Mouse (Mus musculus) neural tube, embryonic 12.5 days (tissue): ENCODE measurements around the gene Asap2. TPM values are rescaled to one million over a fixed set of nuclear protein-coding genes. Genes with fewer than 3 reads are reported as not detected.

Experiments
- ATAC-seq: fragments of 200-750 bp; cut with Nextera tagmentation; 2 replicates; pipeline ENCODE4 v1.8.0; 2017; ENCODE audit warnings: low read depth, mild to moderate bottlenecking, moderate TSS enrichment, moderate library complexity; ENCODE audit not compliant: low FRiP score
- H3K27ac ChIP-seq: fragments of 300-500 bp; sonication (generic); 2 replicates; pipeline ENCODE4 v1.5.1; 2016
- H3K27me3 ChIP-seq: fragments of 300-500 bp; sonication (generic); replicated peaks from 2 replicates; pipeline ENCODE4 v1.6.1; 2016; ENCODE audit warnings: mild to moderate bottlenecking
- H3K36me3 ChIP-seq: fragments of 300-500 bp; sonication (generic); 2 replicates; pipeline ENCODE4 v1.6.1; 2016; ENCODE audit warnings: mild to moderate bottlenecking
- H3K4me1 ChIP-seq: fragments of 300-500 bp; sonication (generic); 2 replicates; pipeline ENCODE4 v1.6.1; 2016
- H3K4me2 ChIP-seq: fragments of 300-500 bp; sonication (generic); replicated peaks from 2 replicates; pipeline ENCODE4 v1.6.1; 2016; ENCODE audit warnings: mild to moderate bottlenecking
- H3K4me3 ChIP-seq: fragments of 300-500 bp; sonication (generic); 2 replicates; pipeline ENCODE4 v1.5.1; 2016
- H3K9ac ChIP-seq: fragments of 300-500 bp; sonication (generic); 2 replicates; pipeline ENCODE4 v1.6.1; 2016; ENCODE audit warnings: mild to moderate bottlenecking
- H3K9me3 ChIP-seq: fragments of 300-500 bp; sonication (generic); 2 replicates; pipeline ENCODE4 v1.6.1; 2016; ENCODE audit warnings: mild to moderate bottlenecking
- WGBS: fragments of 180-500 bp; shearing (Covaris S2); methylation state at CpG from one replicate; pipeline ENCODE4 v1.1.7; 2016; 5-methylcytosine and 5-hydroxymethylcytosine counted together
- polyA plus RNA-seq: library from polyadenylated mRNA; unstranded; fragments of >200 nt; fragmentation: Nextera tagmentation; extraction: Ambion mirVana; gene quantifications from 2 replicates; pipeline ENCODE4 v1.2.1, GENCODE M21; 2016

Gene Asap2
- polyA plus RNA-seq, 1 experiment from 2014 or later, result 16.6 TPM

- ATAC-seq, result peak; percentile 73
- Histone ChIP-seq H3K27ac (no peak overlapping the region), H3K27me3 (no peaks in the 10 kb centered on the region)
Observed at GRCm38 (mm10) chr12:21177123-21177698, 187.0 kb downstream of the Asap2 start.

GRCm38 (mm10) chr12:21180091-21180490, 189.8 kb downstream of the Asap2 start:
- Histone ChIP-seq H3K27ac (no peak overlapping the region), H3K9me3 (no peaks in the 10 kb centered on the region), H3K4me2 (no peak overlapping the region), H3K4me3 (no peak overlapping the region), H3K4me1 (peaks cover 6% of the 10 kb centered on the region; the same call in 1 of the 2 replicates), H3K9ac (no peak overlapping the region), H3K27me3 (no peaks in the 10 kb centered on the region), H3K36me3 (no peaks in the 10 kb centered on the region)
- WGBS, result 87% methylated on average over 6 of the region's 6 CpGs
- no peak for ATAC-seq

More at GRCm38 (mm10) chr12:21177123-21177698, 187.0 kb downstream of the Asap2 start:
- Histone ChIP-seq H3K36me3 (no peaks in the 10 kb centered on the region), H3K4me2 (no peak overlapping the region), H3K9me3 (no peaks in the 10 kb centered on the region), H3K9ac (no peak overlapping the region), H3K4me1 (peaks cover 6% of the 10 kb centered on the region; the same call in 1 of the 2 replicates), H3K4me3 (no peak overlapping the region)

GRCm38 (mm10) chr12:21182786-21183185, 192.5 kb downstream of the Asap2 start:
- no peak overlapping the region for H3K4me3 ChIP-seq
- H3K4me2 ChIP-seq, result no peak overlapping the region
- no peak overlapping the region for H3K27ac ChIP-seq
- no peaks in the 10 kb centered on the region for H3K9me3 ChIP-seq
- 92% methylated on average over 4 of the region's 4 CpGs for WGBS
- no peaks in the 10 kb centered on the region for H3K4me1 ChIP-seq
- ATAC-seq, result no peak
- H3K36me3 ChIP-seq, result 0 out of 2 replicates have a peak, but pooled peaks cover 3% of the 10 kb centered on the region
- no peaks in the 10 kb centered on the region for H3K27me3 ChIP-seq
- H3K9ac ChIP-seq, result no peak overlapping the region

DNA sequence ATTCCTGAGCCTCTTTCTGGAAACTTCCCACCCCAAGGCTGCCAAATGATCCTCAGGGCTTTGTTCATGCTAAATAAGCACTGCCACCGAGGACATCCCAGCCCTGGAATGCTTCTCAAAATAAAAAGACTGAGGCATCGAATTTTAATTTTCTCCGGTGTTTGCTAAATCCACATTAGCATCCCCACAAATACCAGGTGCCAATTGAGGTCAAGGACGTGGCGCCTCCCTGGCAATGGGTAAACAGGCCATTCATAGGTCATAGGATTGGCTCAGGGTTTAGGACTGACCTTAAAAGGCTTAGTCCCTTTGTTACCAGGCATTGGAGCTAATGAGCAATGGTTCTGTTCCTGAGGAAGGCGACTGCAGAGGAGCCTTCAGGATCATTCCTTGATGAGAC, 193.1 kb downstream of the Asap2 start:
- no peaks in the 10 kb centered on the region for H3K9me3 ChIP-seq
- WGBS, result 74% methylated on average over 6 of the region's 6 CpGs
- ATAC-seq, result no peak
- H3K4me1 ChIP-seq, result no peaks in the 10 kb centered on the region
- no peak overlapping the region for H3K4me2 ChIP-seq
- H3K36me3 ChIP-seq, result 0 out of 2 replicates have a peak, but pooled peaks cover 3% of the 10 kb centered on the region
- no peak overlapping the region for H3K27ac ChIP-seq
- no peaks in the 10 kb centered on the region for H3K27me3 ChIP-seq
- H3K9ac ChIP-seq, result no peak overlapping the region
- no peak overlapping the region for H3K4me3 ChIP-seq

- H3K4me3 ChIP-seq, result no peak overlapping the region
- peaks cover 13% of the 10 kb centered on the region; the same call in 1 of the 2 replicates for H3K36me3 ChIP-seq
- no peak overlapping the region for H3K27ac ChIP-seq
- H3K27me3 ChIP-seq, result no peaks in the 10 kb centered on the region
- WGBS, result 60% methylated on average over 1 of the region's 1 CpGs
- H3K9me3 ChIP-seq, result no peaks in the 10 kb centered on the region
- no peak overlapping the region for H3K9ac ChIP-seq
- no peaks in the 10 kb centered on the region for H3K4me1 ChIP-seq
- no peak for ATAC-seq
- no peak overlapping the region for H3K4me2 ChIP-seq
Observed at GRCm38 (mm10) chr12:21186145-21186544, 195.9 kb downstream of the Asap2 start.

GRCm38 (mm10) chr12:21188880-21189279, 198.6 kb downstream of the Asap2 start:
- 69% methylated on average over 4 of the region's 4 CpGs for WGBS
- H3K4me3 ChIP-seq, result no peak overlapping the region
- no peak overlapping the region for H3K27ac ChIP-seq
- H3K27me3 ChIP-seq, result no peaks in the 10 kb centered on the region
- H3K4me2 ChIP-seq, result no peak overlapping the region
- H3K4me1 ChIP-seq, result no peaks in the 10 kb centered on the region
- no peak for ATAC-seq
- H3K9me3 ChIP-seq, result no peaks in the 10 kb centered on the region
- peaks cover 13% of the 10 kb centered on the region; the same call in 1 of the 2 replicates for H3K36me3 ChIP-seq
- H3K9ac ChIP-seq, result no peak overlapping the region

DNA sequence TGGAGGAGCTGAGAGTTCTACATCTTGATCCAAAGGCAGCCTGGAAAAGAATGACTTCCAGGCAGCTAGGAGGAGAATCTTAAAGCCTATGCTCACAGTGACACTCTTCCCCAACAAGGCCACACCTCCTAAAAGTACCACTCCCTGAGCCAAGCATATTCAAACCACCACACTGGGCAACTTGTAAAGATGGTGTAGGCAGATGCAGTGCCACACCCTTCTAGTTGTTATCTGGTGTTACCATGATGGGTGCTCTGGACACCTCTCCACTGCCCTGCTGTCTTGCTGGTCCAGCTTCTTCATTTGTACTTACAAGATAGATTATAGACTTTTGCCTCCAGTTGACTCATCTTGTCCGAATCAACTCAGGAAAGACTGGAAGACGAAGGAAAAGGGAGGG, 201.3 kb downstream of the Asap2 start:
- ATAC-seq, result no peak
- Histone ChIP-seq H3K9me3 (no peaks in the 10 kb centered on the region), H3K36me3 (peaks cover 10% of the 10 kb centered on the region; the same call in 1 of the 2 replicates), H3K4me2 (no peak overlapping the region), H3K4me3 (no peak overlapping the region), H3K27ac (no peak overlapping the region), H3K4me1 (no peaks in the 10 kb centered on the region), H3K27me3 (no peaks in the 10 kb centered on the region), H3K9ac (no peak overlapping the region)
- WGBS, result 84% methylated on average over 2 of the region's 2 CpGs

DNA sequence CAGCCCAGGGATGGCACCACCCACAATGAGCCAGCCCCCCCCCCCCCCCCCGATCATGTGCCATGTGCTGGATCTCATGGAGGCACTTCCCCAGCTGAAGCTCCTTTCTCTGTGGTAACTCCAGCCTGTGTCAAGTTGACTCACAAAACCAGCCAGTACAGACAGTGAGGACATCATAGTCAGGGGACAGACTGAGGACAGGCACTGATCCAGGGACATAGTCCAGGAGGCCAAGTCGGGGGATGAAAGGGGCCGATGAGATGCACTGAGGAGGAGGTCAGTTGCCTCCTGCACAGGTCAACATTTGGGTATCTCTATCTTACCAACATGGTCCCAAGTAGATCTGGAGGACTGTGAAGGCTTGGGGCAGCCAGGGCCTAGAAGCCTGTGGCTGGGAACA, 205.2 kb downstream of the Asap2 start:
- Histone ChIP-seq H3K4me1 (no peaks in the 10 kb centered on the region), H3K36me3 (peaks cover 10% of the 10 kb centered on the region; the same call in 1 of the 2 replicates), H3K4me3 (no peak overlapping the region), H3K9ac (no peak overlapping the region), H3K27me3 (no peaks in the 10 kb centered on the region), H3K4me2 (no peak overlapping the region), H3K9me3 (no peaks in the 10 kb centered on the region), H3K27ac (no peak overlapping the region)
- ATAC-seq, result no peak
- 92% methylated on average over 2 of the region's 3 CpGs for WGBS

GRCm38 (mm10) chr12:21196420-21196819, 206.2 kb downstream of the Asap2 start:
- Histone ChIP-seq H3K27ac (no peak overlapping the region), H3K27me3 (no peaks in the 10 kb centered on the region), H3K9me3 (no peaks in the 10 kb centered on the region), H3K4me3 (no peak overlapping the region), H3K36me3 (peaks cover 12% of the 10 kb centered on the region), H3K4me2 (no peak overlapping the region), H3K9ac (no peak overlapping the region), H3K4me1 (no peaks in the 10 kb centered on the region)
- WGBS, result 90% methylated on average over 4 of the region's 4 CpGs
- no peak for ATAC-seq

DNA sequence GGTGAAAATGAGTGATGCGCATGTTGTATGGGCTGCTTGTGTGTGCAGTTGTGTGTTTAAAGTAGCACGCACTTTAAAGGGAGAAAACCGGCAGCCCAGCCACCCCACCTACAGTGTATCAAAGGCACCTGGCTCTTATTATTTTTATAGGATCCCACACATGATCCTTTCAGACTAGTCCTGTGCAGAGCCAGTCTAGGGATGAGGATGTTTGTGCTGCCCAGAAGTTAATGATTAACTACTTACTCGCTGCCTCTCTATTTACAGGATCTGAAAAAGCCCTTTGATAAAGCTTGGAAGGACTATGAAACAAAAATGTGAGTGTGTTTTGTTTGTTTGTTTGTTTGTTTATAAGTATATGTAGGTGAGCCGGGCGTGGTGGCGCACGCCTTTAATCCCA, 210.4 kb downstream of the Asap2 start:
- Histone ChIP-seq H3K36me3 (peaks cover 30% of the 10 kb centered on the region), H3K4me3 (no peak overlapping the region), H3K9me3 (no peaks in the 10 kb centered on the region), H3K4me2 (no peak overlapping the region), H3K9ac (no peak overlapping the region), H3K4me1 (peaks cover 9% of the 10 kb centered on the region), H3K27me3 (no peaks in the 10 kb centered on the region), H3K27ac (no peak overlapping the region)
- ATAC-seq, result no peak
- WGBS, result 93% methylated on average over 8 of the region's 8 CpGs

DNA sequence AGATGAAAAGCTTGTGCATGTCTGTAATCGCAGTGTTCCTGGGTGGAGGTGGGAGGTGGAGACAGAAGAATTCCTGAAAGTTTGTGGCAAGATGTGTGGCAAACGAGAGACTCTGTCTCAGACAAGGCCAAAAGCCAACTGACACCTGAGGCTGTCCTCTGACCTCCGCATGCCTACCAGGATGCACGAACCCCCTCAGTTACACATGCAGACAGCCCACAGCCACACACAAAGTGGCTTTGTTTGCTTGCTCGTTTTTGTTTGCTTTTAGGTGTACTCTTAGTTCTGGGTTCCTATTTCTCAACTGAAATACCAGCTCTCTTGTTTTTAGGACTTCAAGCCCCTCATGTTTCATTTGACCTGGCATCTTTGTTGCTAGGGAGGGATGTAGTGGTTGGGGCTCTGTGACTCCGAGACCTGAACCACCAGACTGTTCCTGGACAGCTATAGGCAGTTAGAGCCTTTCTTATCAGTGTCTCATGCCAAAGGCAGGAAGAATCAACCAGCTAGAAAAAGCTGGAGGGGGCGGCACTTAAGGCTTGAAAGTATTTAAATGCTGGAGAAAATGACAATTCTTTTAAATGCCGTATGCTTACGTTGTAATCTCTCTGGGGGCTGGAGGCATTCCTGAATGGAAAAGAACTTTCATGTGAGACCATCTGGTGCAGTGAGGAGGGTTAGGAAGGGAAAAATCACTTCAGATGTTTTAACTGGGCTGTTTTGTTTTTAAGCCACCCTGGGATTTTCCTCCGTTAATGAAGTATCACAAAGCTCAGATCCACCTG, 211.4 kb downstream of the Asap2 start:
- no peak overlapping the region for H3K4me2 ChIP-seq
- H3K27me3 ChIP-seq, result no peaks in the 10 kb centered on the region
- H3K9ac ChIP-seq, result no peak overlapping the region
- peaks cover 33% of the 10 kb centered on the region for H3K36me3 ChIP-seq
- H3K4me1 ChIP-seq, result peaks cover 9% of the 10 kb centered on the region
- H3K9me3 ChIP-seq, result no peaks in the 10 kb centered on the region
- WGBS, result 86% methylated on average over 10 of the region's 10 CpGs
- ATAC-seq, result no peak
- no peak overlapping the region for H3K4me3 ChIP-seq
- no peak overlapping the region for H3K27ac ChIP-seq

- Histone ChIP-seq H3K9ac (no peak overlapping the region), H3K4me3 (no peak overlapping the region), H3K4me2 (no peak overlapping the region), H3K27me3 (no peaks in the 10 kb centered on the region), H3K27ac (no peak overlapping the region), H3K9me3 (no peaks in the 10 kb centered on the region), H3K4me1 (peaks cover 9% of the 10 kb centered on the region), H3K36me3 (peaks cover 47% of the 10 kb centered on the region)
- WGBS, result 35% methylated on average over 11 of the region's 11 CpGs
- ATAC-seq, result peak; percentile 65
Observed at GRCm38 (mm10) chr12:21204701-21205312, 214.5 kb downstream of the Asap2 start.
